Mouse (Mus musculus) gastrocnemius, adult 8-10 months (tissue): ENCODE measurements at regions not wholly inside any gene's neighbourhood (a gene's known extent, or its start where the extent isn't known, plus 50 kb on each side); places are given as distances from the start of the nearest gene placed in this dataset.

Experiments used
- DNase-seq, 2 experiments: peaks; one replicate each; pipeline ENCODE4 v3.0.0; 2022; ENCODE audit warnings: low spot score in 2 of 2

- no peak for DNase-seq
These were observed 139.1 kb downstream of the Vegfa start for GRCm38 (mm10) chr17:45893094-45893493.

- DNase-seq = peak in 1 of 2 experiments; percentile 74
These were observed 142.7 kb downstream of the Vegfa start for GRCm38 (mm10) chr17:45889451-45889850.

GRCm38 (mm10) chr17:45889051-45889450 is 143.1 kb downstream of the Vegfa start:
- no peak for DNase-seq

GRCm38 (mm10) chr17:45886420-45887049 is 145.6 kb downstream of the Vegfa start:
- DNase-seq = no peak

- no peak for DNase-seq
These were observed 146.5 kb downstream of the Vegfa start for GRCm38 (mm10) chr17:45885461-45886336.

- no peak for DNase-seq
These were observed 148.0 kb downstream of the Vegfa start for GRCm38 (mm10) chr17:45884021-45884722.

GRCm38 (mm10) chr17:45882682-45883081 is 149.0 kb upstream of the 1600014C23Rik start:
- DNase-seq = no peak

- DNase-seq = no peak
These were observed 147.6 kb upstream of the 1600014C23Rik start for GRCm38 (mm10) chr17:45881284-45881683.

- no peak for DNase-seq
These were observed 147.1 kb upstream of the 1600014C23Rik start for GRCm38 (mm10) chr17:45880761-45881160.

GRCm38 (mm10) chr17:45879478-45880250 is 146.0 kb upstream of the 1600014C23Rik start:
- DNase-seq = no peak

DNA sequence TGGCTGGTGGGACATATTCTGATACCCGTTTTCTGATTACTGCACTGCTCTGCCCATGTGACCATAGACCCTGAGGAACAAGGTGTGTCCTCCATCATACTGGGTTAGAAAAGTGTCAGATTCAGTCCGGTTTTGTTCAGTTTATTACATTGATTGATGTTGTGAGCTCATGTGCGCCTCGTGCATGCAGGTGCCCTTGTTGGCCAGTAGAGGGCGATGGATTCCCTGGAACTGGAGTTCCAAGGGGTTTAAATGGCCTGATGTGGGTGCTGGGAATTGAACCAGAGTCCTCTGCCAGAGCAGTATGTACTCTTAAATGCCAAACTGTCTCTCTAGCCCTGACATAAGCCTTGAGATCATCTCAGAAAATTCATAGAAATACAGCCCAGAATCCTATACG is 144.8 kb upstream of the 1600014C23Rik start:
- DNase-seq = no peak

DNA sequence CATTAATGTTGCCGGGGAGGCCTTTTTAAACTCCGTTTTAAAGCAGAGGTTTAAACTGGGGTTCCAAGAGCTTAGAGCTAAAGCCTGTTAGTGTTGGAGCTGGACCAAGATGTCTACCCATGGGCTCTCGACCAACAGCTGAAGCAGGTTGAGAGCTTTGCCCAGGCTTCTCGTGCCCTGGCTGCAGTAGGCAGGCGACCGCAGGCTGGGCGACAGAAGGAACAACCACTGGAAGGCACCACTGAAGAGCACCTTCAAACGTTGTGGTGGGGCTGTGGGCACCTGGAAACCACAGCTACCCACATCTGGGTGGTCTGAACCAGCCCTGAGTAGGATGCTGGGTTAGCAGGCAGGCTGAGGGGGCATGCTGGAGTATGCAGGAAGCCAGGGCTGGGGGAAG is 141.7 kb upstream of the 1600014C23Rik start:
- no peak for DNase-seq

DNA sequence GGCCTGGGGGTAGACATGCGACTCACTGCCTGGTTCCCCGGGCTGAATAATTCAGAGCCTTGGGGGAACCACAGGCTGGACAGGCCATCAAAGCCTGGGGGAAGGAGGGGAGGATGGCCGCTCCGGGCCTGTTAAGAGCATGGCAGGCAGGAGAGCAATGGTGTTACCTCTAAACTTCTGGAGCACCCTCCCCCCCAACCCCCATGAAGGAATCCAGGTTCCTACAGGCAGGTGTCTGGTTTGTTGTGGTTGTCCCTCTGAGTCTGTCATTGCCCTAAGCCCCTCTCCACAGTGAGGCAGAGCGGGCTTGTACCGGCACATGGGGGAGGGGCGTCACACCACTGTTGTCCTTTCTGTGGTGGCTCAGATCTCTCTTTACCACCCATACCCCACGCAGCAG is 140.4 kb upstream of the 1600014C23Rik start:
- DNase-seq = no peak

- DNase-seq = no peak
These were observed 139.7 kb upstream of the 1600014C23Rik start for GRCm38 (mm10) chr17:45873200-45873955.

- no peak for DNase-seq
These were observed 138.3 kb upstream of the 1600014C23Rik start for GRCm38 (mm10) chr17:45871666-45872653.

DNA sequence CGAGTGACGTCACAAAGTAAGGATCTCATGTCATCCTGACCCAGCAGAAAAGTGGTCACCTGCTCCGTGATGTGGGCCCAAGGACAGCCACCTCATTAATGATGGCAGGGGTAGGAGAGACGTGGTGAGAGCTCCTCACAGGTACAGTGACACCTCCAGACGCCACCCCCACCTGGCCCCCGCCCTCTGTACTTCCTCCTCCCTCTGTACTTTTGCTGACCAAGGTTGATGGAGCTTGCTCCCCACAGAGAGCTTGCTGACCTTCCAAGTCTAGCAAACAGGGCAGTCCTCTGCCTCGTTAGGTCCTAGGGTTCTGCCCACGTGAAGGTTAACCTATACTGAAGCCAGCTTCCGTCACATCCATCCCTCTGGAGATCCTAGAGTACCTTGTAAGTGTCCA is 137.4 kb upstream of the 1600014C23Rik start:
- DNase-seq = no peak

- peak in 1 of 2 experiments; percentile 52 for DNase-seq
These were observed 135.6 kb upstream of the 1600014C23Rik start for GRCm38 (mm10) chr17:45869014-45869968.

- DNase-seq = no peak
These were observed 134.9 kb upstream of the 1600014C23Rik start for GRCm38 (mm10) chr17:45868539-45868938.
